Mouse (Mus musculus) liver, postnatal 0 days (tissue): ENCODE measurements around the gene Stag1.

Experiments
- CTCF ChIP-seq: sonication (generic); IDR thresholded peaks from 2 replicates; pipeline ENCODE4 v1.5.1; 2016; ENCODE audit warnings: antibody characterized with exemption, low read depth
- EP300 ChIP-seq: IDR thresholded peaks from 2 replicates; pipeline ENCODE4 v1.6.1; 2016; ENCODE audit warnings: antibody characterized with exemption, low read depth, mild to moderate bottlenecking

- TF ChIP-seq CTCF (no peak), EP300 (no peak)
Observed at GRCm38 (mm10) chr9:100979260-100979659, 381.7 kb downstream of the Stag1 start.
